Mouse (Mus musculus) left cerebral cortex, adult 8-10 months (tissue): ENCODE results near the gene Cemip. TPM values are rescaled to one million over a fixed set of nuclear protein-coding genes. Genes with fewer than 3 reads are reported as not detected.

Source experiments
- DNase-seq, 2 experiments: peaks; one replicate each; pipeline ENCODE4 v3.0.0; 2022; ENCODE audit warnings: low spot score in 2 of 2
- total RNA-seq, 4 experiments: library from RNA; stranded (reverse); gene quantifications; 2 replicates each; pipeline ENCODE4 v1.2.4; 2022

Gene Cemip
- total RNA-seq, 4 experiments from 2014 or later, result 10.5 to 12.3 (median 11.4) TPM

- DNase-seq, result peak in 1 of 2 experiments; percentile 42
Observed at GRCm38 (mm10) chr7:84029120-84029771, 57.1 kb downstream of the Cemip start.

- no peak for DNase-seq
Observed at GRCm38 (mm10) chr7:84028368-84028767, 57.9 kb downstream of the Cemip start.

GRCm38 (mm10) chr7:84026950-84027585, 59.2 kb downstream of the Cemip start:
- DNase-seq, result no peak

GRCm38 (mm10) chr7:84026090-84026489, 60.2 kb downstream of the Cemip start:
- DNase-seq, result no peak

- DNase-seq, result no peak
Observed at GRCm38 (mm10) chr7:84023466-84023865, 62.8 kb downstream of the Cemip start.

- no peak for DNase-seq
Observed at GRCm38 (mm10) chr7:84022462-84022861, 63.8 kb downstream of the Cemip start.

GRCm38 (mm10) chr7:84019381-84019780, 66.9 kb downstream of the Cemip start:
- no peak for DNase-seq

GRCm38 (mm10) chr7:84018291-84019266, 67.7 kb downstream of the Cemip start:
- DNase-seq, result no peak

- no peak for DNase-seq
Observed at GRCm38 (mm10) chr7:84015050-84015449, 71.3 kb downstream of the Cemip start.

GRCm38 (mm10) chr7:84013656-84014055, 72.6 kb downstream of the Cemip start:
- no peak for DNase-seq

GRCm38 (mm10) chr7:84004357-84004756, 81.9 kb downstream of the Cemip start:
- no peak for DNase-seq

GRCm38 (mm10) chr7:84001516-84001915, 84.8 kb downstream of the Cemip start:
- no peak for DNase-seq

GRCm38 (mm10) chr7:84000671-84001070, 85.6 kb downstream of the Cemip start:
- no peak for DNase-seq

- no peak for DNase-seq
Observed at GRCm38 (mm10) chr7:83999647-84000046, 86.7 kb downstream of the Cemip start.

- DNase-seq, result no peak
Observed at GRCm38 (mm10) chr7:83994348-83994747, 92.0 kb downstream of the Cemip start.

GRCm38 (mm10) chr7:83989294-83989693, 97.0 kb downstream of the Cemip start:
- no peak for DNase-seq

- DNase-seq, result no peak
Observed at GRCm38 (mm10) chr7:83985751-83986150, 100.6 kb downstream of the Cemip start.

- no peak for DNase-seq
Observed at GRCm38 (mm10) chr7:83982566-83982965, 103.7 kb downstream of the Cemip start.

- no peak for DNase-seq
Observed at GRCm38 (mm10) chr7:83978945-83979536, 107.3 kb downstream of the Cemip start.

- DNase-seq, result no peak
Observed at GRCm38 (mm10) chr7:83978410-83978809, 107.9 kb downstream of the Cemip start.

- DNase-seq, result no peak
Observed at GRCm38 (mm10) chr7:83976413-83976958, 109.8 kb downstream of the Cemip start.
